37 mouse cellular contexts compared by ENCODE assay signal in the genomic region with DNA sequence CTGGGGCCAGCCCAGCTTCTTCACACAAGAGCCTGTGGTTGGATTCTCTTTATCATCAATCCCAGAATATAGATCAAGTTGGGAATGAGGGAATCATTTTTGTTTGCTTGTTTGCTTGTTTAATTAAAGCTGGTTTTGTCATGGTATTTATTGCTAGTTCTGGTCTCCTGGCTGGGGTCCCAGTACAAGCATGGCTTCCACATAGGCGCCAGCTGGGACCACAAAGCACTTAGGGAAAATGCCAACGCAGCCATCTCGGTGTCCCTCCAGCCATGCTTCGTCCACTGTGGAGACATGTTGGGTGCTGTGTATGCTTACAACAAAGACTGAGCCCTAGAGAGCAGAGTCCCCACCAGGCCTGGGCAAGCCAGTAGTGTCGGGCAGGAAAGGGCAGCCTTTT. TPM values are rescaled to one million over a fixed set of nuclear protein-coding genes. Genes with fewer than 3 reads are reported as not detected.
"Had no signal": no experiment of that assay in that cellular context is flagged by ENCODE, and none has a peak within 500 bp of the region (broad histone marks: within the 10 kb centered on the region; RNA-seq: fewer than 3 reads in every experiment).

No protein-coding gene starts in this region.

- H3K27me3 ChIP-seq: hindbrain, embryonic 12.5 days; intestine, embryonic 15.5 days; limb, embryonic 13.5 days; limb, embryonic 15.5 days had no signal

- H3K4me3 ChIP-seq: gastrocnemius, adult 2 months; heart, embryonic 10.5 days; heart, embryonic 12.5 days; hindbrain, embryonic 10.5 days; hindbrain, embryonic 12.5 days; intestine, embryonic 15.5 days; limb, embryonic 13.5 days; limb, embryonic 15.5 days; liver, embryonic 12.5 days had no signal

- H3K36me3 ChIP-seq: heart, embryonic 10.5 days; heart, embryonic 12.5 days; hindbrain, embryonic 10.5 days; hindbrain, embryonic 12.5 days; intestine, embryonic 15.5 days; limb, embryonic 13.5 days; limb, embryonic 15.5 days; liver, embryonic 12.5 days had no signal

- H3K4me1 ChIP-seq: heart, embryonic 10.5 days; heart, embryonic 12.5 days; hindbrain, embryonic 10.5 days; hindbrain, embryonic 12.5 days; limb, embryonic 13.5 days; limb, embryonic 15.5 days; liver, embryonic 12.5 days had no signal

- H3K27ac ChIP-seq: gastrocnemius, adult 2 months; heart, embryonic 10.5 days; hindbrain, embryonic 10.5 days; hindbrain, embryonic 12.5 days; hindbrain, embryonic 14.5 days; intestine, embryonic 15.5 days; limb, embryonic 13.5 days; limb, embryonic 15.5 days; liver, embryonic 12.5 days; liver, embryonic 14.5 days had no signal

- DNase-seq: gastrocnemius, adult 2 months; gastrocnemius, postnatal 10 days; gastrocnemius, postnatal 25 days; heart, adult 18-20 months; heart, postnatal 10 days; heart, postnatal 4 days; kidney, adult 18-20 months; kidney, adult 8-10 months; kidney, postnatal 10 days; kidney, postnatal 25 days; kidney, postnatal 4 days; layer of hippocampus, adult 9-11 months; layer of hippocampus, postnatal 36 days had no signal

RNA-seq across cellular contexts. Expression of a gene that starts 5.5 kb away (rescaled TPM):
- total RNA-seq: gastrocnemius, adult 2 months; gastrocnemius, postnatal 10 days; gastrocnemius, postnatal 25 days; gastrocnemius, postnatal 4 days; granulocyte monocyte progenitor cell, adult 5-6 weeks; heart, adult 18-20 months; heart, adult 8-10 months; heart, postnatal 10 days; heart, postnatal 25 days; heart, postnatal 4 days; layer of hippocampus, adult 8-10 months; layer of hippocampus, postnatal 14 days; layer of hippocampus, postnatal 36 days; left cerebral cortex, adult 18-20 months; left cerebral cortex, postnatal 14 days; left cerebral cortex, postnatal 36 days had no signal
- polyA plus RNA-seq: heart, embryonic 12.5 days; heart, embryonic 14.5 days; hindbrain, embryonic 10.5 days; hindbrain, embryonic 12.5 days; hindbrain, embryonic 14.5 days; hindbrain, embryonic 16.5 days; limb, embryonic 11.5 days; limb, embryonic 13.5 days; limb, embryonic 15.5 days had no signal

RNA-seq across cellular contexts. Expression of a gene that starts 9.4 kb away (rescaled TPM):
- total RNA-seq: gastrocnemius, adult 2 months; gastrocnemius, postnatal 10 days; gastrocnemius, postnatal 25 days; gastrocnemius, postnatal 4 days; granulocyte monocyte progenitor cell, adult 5-6 weeks; heart, adult 18-20 months; heart, adult 8-10 months; heart, postnatal 10 days; heart, postnatal 25 days; heart, postnatal 4 days; layer of hippocampus, adult 8-10 months; layer of hippocampus, postnatal 14 days; layer of hippocampus, postnatal 36 days; left cerebral cortex, adult 18-20 months; left cerebral cortex, postnatal 14 days; left cerebral cortex, postnatal 36 days; liver, adult 2 months had no signal
- polyA plus RNA-seq: heart, embryonic 14.5 days; heart, embryonic 16.5 days; hindbrain, embryonic 14.5 days; hindbrain, embryonic 16.5 days had no signal
